ENCODE assay signal across 24 mouse cellular contexts in genomic region chr2:165809901-165810477, GRCm38 (mm10).
"Had no signal": no experiment of that assay in that cellular context is flagged by ENCODE, and none has a peak within 500 bp of the region (broad histone marks: within the 10 kb centered on the region; RNA-seq: fewer than 3 reads in every experiment).

No protein-coding gene starts in this region.

- DNase-seq: gastrocnemius, postnatal 14 days; gastrocnemius, postnatal 36 days; heart, adult 18-20 months; heart, postnatal 10 days; heart, postnatal 4 days; kidney, adult 18-20 months; kidney, adult 8-10 months; kidney, postnatal 10 days; kidney, postnatal 25 days; kidney, postnatal 4 days; left cerebral cortex, postnatal 4 days had no signal

- H3K27ac ChIP-seq: heart, embryonic 10.5 days; hindbrain, embryonic 10.5 days; hindbrain, embryonic 12.5 days; hindbrain, embryonic 14.5 days; intestine, embryonic 15.5 days; layer of hippocampus, adult 2 months; limb, embryonic 13.5 days; limb, embryonic 15.5 days; liver, embryonic 12.5 days had no signal

- H3K4me3 ChIP-seq: heart, embryonic 10.5 days; heart, embryonic 12.5 days; hindbrain, embryonic 10.5 days; hindbrain, embryonic 12.5 days; intestine, embryonic 15.5 days; layer of hippocampus, adult 2 months; limb, embryonic 13.5 days; limb, embryonic 15.5 days; liver, embryonic 12.5 days had no signal

- ATAC-seq: hindbrain, embryonic 16.5 days; inflammation-experienced regulatory T-cells, adult 6 months; intestine, embryonic 15.5 days; intestine, postnatal 0 days; liver, embryonic 12.5 days had no signal

- H3K27me3 ChIP-seq: heart, embryonic 12.5 days; hindbrain, embryonic 12.5 days; intestine, embryonic 15.5 days; limb, embryonic 13.5 days; limb, embryonic 15.5 days; liver, embryonic 12.5 days had no signal

- H3K9ac ChIP-seq: heart, embryonic 12.5 days; hindbrain, embryonic 12.5 days; hindbrain, embryonic 14.5 days; intestine, embryonic 15.5 days; limb, embryonic 13.5 days; limb, embryonic 15.5 days; liver, embryonic 12.5 days had no signal

- H3K4me2 ChIP-seq: heart, embryonic 12.5 days; hindbrain, embryonic 12.5 days; hindbrain, embryonic 14.5 days; intestine, embryonic 15.5 days; limb, embryonic 13.5 days; limb, embryonic 15.5 days; liver, embryonic 12.5 days had no signal

- H3K4me1 ChIP-seq: heart, embryonic 10.5 days; heart, embryonic 12.5 days; hindbrain, embryonic 10.5 days; intestine, embryonic 15.5 days; limb, embryonic 13.5 days; liver, embryonic 12.5 days had no signal

- H3K9me3 ChIP-seq: heart, embryonic 10.5 days; heart, embryonic 12.5 days; hindbrain, embryonic 10.5 days; hindbrain, embryonic 12.5 days; intestine, embryonic 15.5 days; limb, embryonic 13.5 days; limb, embryonic 15.5 days; liver, embryonic 12.5 days had no signal
